1 mouse cellular context compared by ENCODE assay signal in genomic region chr7:133676002-133676401, GRCm38 (mm10).
A peak's percentile ranks its signal among the peaks of the same experiment; 100 is the strongest.
TF ChIP-seq lines count a peak whose summit lies in the region.

No protein-coding gene starts in this region.

TF ChIP-seq in CH12.LX, 34 proteins besides CTCF, POLR2A, EP300 and RAD21 (continued from another document):
- TF ChIP-seq MEF2A (IDR thresholded peaks at IDR 0.05; ENCODE audit: borderline replicate concordance, low read depth, low read length) (no peak), KAT2A (IDR thresholded peaks at IDR 0.05; ENCODE audit: insufficient replicate concordance, low read length) (no peak), BHLHE40 (IDR thresholded peaks at IDR 0.05; ENCODE audit: low read depth, low read length) (no peak), ZKSCAN1 (IDR thresholded peaks at IDR 0.05; ENCODE audit: borderline replicate concordance, low read depth, low read length) (no peak), ZC3H11A (IDR thresholded peaks at IDR 0.05; ENCODE audit: low read depth, low read length) (no peak), CHD1 (IDR thresholded peaks at IDR 0.05; ENCODE audit: low read depth, low read length) (no peak), ETS1 (conservative IDR thresholded peaks at IDR 0.05; ENCODE audit: low read depth, low read length) (no peak), PAX5 (IDR thresholded peaks at IDR 0.05; ENCODE audit: low read length) (no peak), MAZ (IDR thresholded peaks at IDR 0.05; ENCODE audit: low read depth, low read length) (no peak), HCFC1 (IDR thresholded peaks at IDR 0.05; ENCODE audit: low read depth, low read length) (no peak), MAX (IDR thresholded peaks at IDR 0.05; ENCODE audit: low read length) (peak; percentile 66), JUND (conservative IDR thresholded peaks at IDR 0.05; ENCODE audit: low read depth, low read length) (no peak), GABPA (IDR thresholded peaks at IDR 0.05; ENCODE audit: insufficient replicate concordance, low read depth, low read length) (no peak), MAFK (IDR thresholded peaks at IDR 0.05; ENCODE audit: insufficient replicate concordance, low read length) (no peak), IRF4 (IDR thresholded peaks at IDR 0.05; ENCODE audit: low read depth, low read length) (no peak), POLR2AphosphoS2 (IDR thresholded peaks at IDR 0.05; ENCODE audit: low read depth, low read length) (no peak), USF2 (conservative IDR thresholded peaks at IDR 0.05; ENCODE audit: low read depth, low read length) (peak; percentile 34; the same call in 1 of the 2 replicates), E2F4 (IDR thresholded peaks at IDR 0.05; ENCODE audit: insufficient replicate concordance, low read depth, low read length) (no peak), SIN3A (IDR thresholded peaks at IDR 0.05; ENCODE audit: low read length) (no peak), ELF1 (IDR thresholded peaks at IDR 0.05; ENCODE audit: low read depth, low read length) (0 out of 2 replicates have a peak, but pooled peaks have one; percentile 14), TCF12 (IDR thresholded peaks at IDR 0.05; ENCODE audit: low read depth, low read length) (no peak), MXI1 (IDR thresholded peaks at IDR 0.05; ENCODE audit: low read depth, low read length) (no peak)
